Mouse (Mus musculus): ENCODE results near the gene Hoxd4.

DNA sequence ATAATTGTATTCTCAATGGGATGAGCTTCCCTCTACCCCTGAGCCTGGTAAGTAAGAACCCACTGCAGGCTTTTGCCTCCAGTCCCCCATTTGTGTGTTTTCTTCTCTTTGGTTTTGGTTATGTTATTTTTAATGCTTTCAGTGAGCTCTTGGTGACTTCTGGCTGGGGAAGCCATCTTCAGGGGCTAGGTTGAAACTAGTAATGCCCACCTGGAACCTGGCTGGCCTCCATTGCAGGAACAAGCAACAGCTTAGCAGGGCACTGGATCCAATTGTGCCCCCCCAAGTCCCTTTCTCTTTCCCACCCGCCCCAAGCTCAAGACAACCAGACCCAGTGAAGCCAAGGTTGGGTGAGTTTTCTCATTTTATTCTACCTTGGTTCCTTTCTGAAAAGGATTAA, 16.3 kb upstream of the Hoxd4 start:
- no peak for TF ChIP-seq CTCF (IDR thresholded peaks at IDR 0.05; ENCODE audit: extremely low read depth, insufficient read length, insufficient replicate concordance, low read depth, low read length)
- TF ChIP-seq POLR2A (IDR thresholded peaks at IDR 0.05; ENCODE audit: low read depth, low read length), result no peak
